In genomic region chr7:135271011-135271410, GRCm38 (mm10) we compare ENCODE assay signal across 20 mouse cellular contexts. TPM values are rescaled to one million over a fixed set of nuclear protein-coding genes. Genes with fewer than 3 reads are reported as not detected.
"Had no signal": no experiment of that assay in that cellular context is flagged by ENCODE, and none has a peak within 500 bp of the region (broad histone marks: within the 10 kb centered on the region; RNA-seq: fewer than 3 reads in every experiment).

No protein-coding gene starts in this region.

- DNase-seq: gastrocnemius, postnatal 14 days; heart, adult 2 months; heart, postnatal 36 days; kidney, adult 18-20 months; kidney, adult 8-10 months; kidney, postnatal 10 days; kidney, postnatal 25 days; kidney, postnatal 4 days; liver; liver, embryonic 13.5 days; liver, postnatal 0 days had no signal

RNA-seq across cellular contexts. Expression of gene Nps, which starts 12.5 kb away (rescaled TPM):
- total RNA-seq: gastrocnemius, adult 8-10 months; gastrocnemius, postnatal 4 days; granulocyte monocyte progenitor cell, adult 5-6 weeks; heart, adult 2 months; heart, postnatal 10 days; heart, postnatal 36 days; layer of hippocampus, adult 2 months; layer of hippocampus, postnatal 10 days; layer of hippocampus, postnatal 25 days; left cerebral cortex, adult 2 months; left cerebral cortex, postnatal 14 days had no signal
